Comparison of ENCODE assay signal across 7 mouse cellular contexts in genomic region chr10:79116125-79116849, GRCm38 (mm10). TPM values are rescaled to one million over a fixed set of nuclear protein-coding genes. Genes with fewer than 3 reads are reported as not detected.
DNase-seq lines count a peak whose midpoint lies in the region; ATAC-seq and TF ChIP-seq lines count a peak whose summit lies in the region.

No protein-coding gene starts in this region.

- H3K4me1 ChIP-seq in ES-E14 (ENCODE audit: control insufficient read depth in 2 of 2, insufficient read depth in 2 of 2, low read length in 2 of 2, poor library complexity in 1 of 2): no peaks in the 10 kb centered on the region
- peaks cover 3% of the 10 kb centered on the region; the same call in 1 of the 2 replicates for H3K4me1 ChIP-seq in embryonic facial prominence, embryonic 13.5 days
- peaks cover 8% of the 10 kb centered on the region for H3K4me1 ChIP-seq in lung, embryonic 15.5 days

- no peak overlapping the region for H3K27ac ChIP-seq in ES-E14 (ENCODE audit: insufficient read depth, low read depth, low read length, poor library complexity, severe bottlenecking)
- 0 out of 2 replicates have a peak overlapping the region, but pooled peaks have one; percentile 22 for H3K27ac ChIP-seq in embryonic facial prominence, embryonic 13.5 days
- peak overlapping the region; percentile 83 for H3K27ac ChIP-seq in lung, embryonic 15.5 days

- H3K9ac ChIP-seq in ES-E14 (ENCODE audit: insufficient read depth, low read depth, low read length, poor library complexity, severe bottlenecking): no peak overlapping the region
- H3K9ac ChIP-seq in embryonic facial prominence, embryonic 13.5 days: no peak overlapping the region
- no peak overlapping the region for H3K9ac ChIP-seq in lung, embryonic 15.5 days

- 36% methylated on average over 4 of the region's 4 CpGs for WGBS in embryonic facial prominence, embryonic 13.5 days
- WGBS in lung, embryonic 15.5 days: 19% methylated on average over 4 of the region's 4 CpGs

- no peak overlapping the region for H3K4me3 ChIP-seq in ES-E14 (ENCODE audit: insufficient read depth in 1 of 2, low read depth in 1 of 2, low read length in 2 of 2, poor library complexity in 1 of 2, severe bottlenecking in 1 of 2)
- no peak overlapping the region for H3K4me3 ChIP-seq in embryonic facial prominence, embryonic 13.5 days
- no peak overlapping the region for H3K4me3 ChIP-seq in lung, embryonic 15.5 days

- in situ Hi-C loops in ES-E14 (cut with MboI; ENCODE audit: low sequenced_read_pairs in 2 of 2, unreplicated experiment in 2 of 2): loop anchor here in 1 of 2 experiments (25.0 kb wide), 1 partner anchor 479 kb away; no protein-coding TSS in a partner anchor

- no peaks in the 10 kb centered on the region for H3K9me3 ChIP-seq in ES-E14 (ENCODE audit: control insufficient read depth, insufficient read depth, low read depth, low read length)
- no peaks in the 10 kb centered on the region for H3K9me3 ChIP-seq in embryonic facial prominence, embryonic 13.5 days
- H3K9me3 ChIP-seq in lung, embryonic 15.5 days: no peaks in the 10 kb centered on the region

- H3K27me3 ChIP-seq in embryonic facial prominence, embryonic 13.5 days: no peaks in the 10 kb centered on the region
- H3K27me3 ChIP-seq in lung, embryonic 15.5 days: no peaks in the 10 kb centered on the region

- peak; percentile 30 for DNase-seq in ES-E14 (ENCODE audit: low read depth, low spot score)
- DNase-seq in adrenal gland, postnatal 14 days: peak; percentile 78
- peak; percentile 65 to 79 for DNase-seq in heart, postnatal 10 days
- DNase-seq in kidney, postnatal 25 days: peak; percentile 38 to 74
- DNase-seq in ovary, postnatal 14 days (ENCODE audit: low spot score): peak; percentile 46

- ATAC-seq in embryonic facial prominence, embryonic 13.5 days (ENCODE audit: insufficient number of reproducible peaks, insufficient read depth, low FRiP score, low TSS enrichment, low read depth): no peak
- peak; percentile 74; the same call in 1 of the 2 replicates for ATAC-seq in lung, embryonic 15.5 days (ENCODE audit: borderline replicate concordance, extremely low read depth, low FRiP score, low TSS enrichment)

- H3K36me3 ChIP-seq in ES-E14 (ENCODE audit: control insufficient read depth, insufficient read depth, low read length, poor library complexity, severe bottlenecking): no peaks in the 10 kb centered on the region
- H3K36me3 ChIP-seq in embryonic facial prominence, embryonic 13.5 days: no peaks in the 10 kb centered on the region
- no peaks in the 10 kb centered on the region for H3K36me3 ChIP-seq in lung, embryonic 15.5 days

- H3K4me2 ChIP-seq in embryonic facial prominence, embryonic 13.5 days: no peak overlapping the region
- H3K4me2 ChIP-seq in lung, embryonic 15.5 days: no peak overlapping the region

- intact Hi-C loops in heart, postnatal 10 days (cut with DNase I): loop anchor here (1.0 kb wide), 1 partner anchor 360 kb away; no protein-coding TSS in a partner anchor

TF ChIP-seq in ES-E14, 5 proteins besides CTCF, POLR2A, EP300 and RAD21:
- TF ChIP-seq HCFC1 (IDR thresholded peaks at IDR 0.05; ENCODE audit: borderline replicate concordance, insufficient read depth, low read length) (no peak), ZC3H11A (IDR thresholded peaks at IDR 0.05; ENCODE audit: borderline replicate concordance, low read depth, low read length) (peak; percentile 86), ZNF384 (IDR thresholded peaks at IDR 0.05; ENCODE audit: low read depth, low read length) (no peak), CHD2 (IDR thresholded peaks at IDR 0.05; ENCODE audit: low read depth, low read length) (no peak), MAFK (IDR thresholded peaks at IDR 0.05; ENCODE audit: insufficient read depth, low read depth, low read length) (no peak)

RNA-seq across cellular contexts. Expression of gene 2610008E11Rik, which starts 18.9 kb away (rescaled TPM):
- total RNA-seq in ES-E14 (2012; rRNA removed): 9.0 and 10.8 TPM in 2 replicates
- 14.4 and 18.8 TPM in 2 replicates for total RNA-seq in adrenal gland, postnatal 14 days (2021)
- 43.2 and 43.8 TPM in 2 replicates for polyA plus RNA-seq in embryonic facial prominence, embryonic 13.5 days (2015; fragmentation: Nextera tagmentation; extraction: Ambion mirVana)
- total RNA-seq in heart, postnatal 10 days (2021): 10 to 100 TPM; 15.3 to 18.8 TPM
- 27.9 and 31.1 TPM in 2 replicates for polyA plus RNA-seq in lung, embryonic 15.5 days (2015; fragmentation: Nextera tagmentation; extraction: Ambion mirVana)

RNA-seq across cellular contexts. Expression of gene Vmn2r80, which starts 32.3 kb away (rescaled TPM):
- total RNA-seq in ES-E14 (2012; rRNA removed): not detected in 2 replicates
- total RNA-seq in adrenal gland, postnatal 14 days (2021): not detected in 2 replicates
- not detected in 2 replicates for polyA plus RNA-seq in embryonic facial prominence, embryonic 13.5 days (2015; fragmentation: Nextera tagmentation; extraction: Ambion mirVana)
- total RNA-seq in heart, postnatal 10 days (2021): not detected
- not detected in 2 replicates for polyA plus RNA-seq in lung, embryonic 15.5 days (2015; fragmentation: Nextera tagmentation; extraction: Ambion mirVana)
